Mouse (Mus musculus): ENCODE measurements around the gene Ttk.

Gene Ttk

GRCm38 (mm10) chr9:83833811-83834747 is at the start of gene Ttk:
Ttk (plus strand) TSS chr9:83834689.
- peak; percentile 90 for DNase-seq

- DNase-seq: no peak
Measured at GRCm38 (mm10) chr9:83785501-83785900, 49.0 kb upstream of the Ttk start.

GRCm38 (mm10) chr9:83789326-83789725 is 45.2 kb upstream of the Ttk start:
- no peak for DNase-seq

GRCm38 (mm10) chr9:83796875-83797274 is 37.6 kb upstream of the Ttk start:
- no peak for DNase-seq

GRCm38 (mm10) chr9:83797898-83798297 is 36.6 kb upstream of the Ttk start:
- no peak for DNase-seq

- DNase-seq: no peak
Measured at GRCm38 (mm10) chr9:83804341-83804740, 30.1 kb upstream of the Ttk start.

- DNase-seq: no peak
Measured at GRCm38 (mm10) chr9:83805164-83805976, 29.1 kb upstream of the Ttk start.

GRCm38 (mm10) chr9:83805977-83806815 is 28.3 kb upstream of the Ttk start, which contains the start of gene Elovl4:
Elovl4 (minus strand) TSS chr9:83806277.
- peak; percentile 93 for DNase-seq

- DNase-seq: no peak
Measured at GRCm38 (mm10) chr9:83807562-83807961, 26.9 kb upstream of the Ttk start.

- DNase-seq: no peak
Measured at GRCm38 (mm10) chr9:83819188-83819587, 15.3 kb upstream of the Ttk start.

GRCm38 (mm10) chr9:83820976-83821375 is 13.5 kb upstream of the Ttk start:
- no peak for DNase-seq

- no peak for DNase-seq
Measured at GRCm38 (mm10) chr9:83822925-83823324, 11.6 kb upstream of the Ttk start.

- DNase-seq: no peak
Measured at GRCm38 (mm10) chr9:83829896-83830295, 4.6 kb upstream of the Ttk start.

- DNase-seq: no peak
Measured at GRCm38 (mm10) chr9:83831152-83831551, 3.3 kb upstream of the Ttk start.

GRCm38 (mm10) chr9:83834748-83835313 is 342 bp downstream of the Ttk start:
- DNase-seq: no peak

- DNase-seq: no peak
Measured at GRCm38 (mm10) chr9:83852464-83852863, 18.0 kb downstream of the Ttk start.

GRCm38 (mm10) chr9:83865165-83865564 is 30.7 kb downstream of the Ttk start:
- DNase-seq: no peak

GRCm38 (mm10) chr9:83882191-83882590 is 47.7 kb downstream of the Ttk start:
- DNase-seq: no peak

GRCm38 (mm10) chr9:83886149-83886548 is 51.7 kb downstream of the Ttk start:
- DNase-seq: no peak

GRCm38 (mm10) chr9:83888214-83888613 is 53.7 kb downstream of the Ttk start:
- no peak for DNase-seq

- DNase-seq: no peak
Measured at GRCm38 (mm10) chr9:83893073-83893472, 58.6 kb downstream of the Ttk start.

GRCm38 (mm10) chr9:83893767-83894330 is 59.4 kb downstream of the Ttk start:
- no peak for DNase-seq
